Mouse (Mus musculus) heart, postnatal 0 days (tissue): ENCODE results near the gene Mcoln2.

Experiments
- CTCF ChIP-seq: IDR thresholded peaks from 2 replicates; pipeline ENCODE4 v1.5.1; 2016; ENCODE audit warnings: antibody characterized with exemption, control low read depth, low read depth
- EP300 ChIP-seq: IDR thresholded peaks from 2 replicates; pipeline ENCODE4 v1.6.1; 2016; ENCODE audit warnings: antibody characterized with exemption, low read depth

DNA sequence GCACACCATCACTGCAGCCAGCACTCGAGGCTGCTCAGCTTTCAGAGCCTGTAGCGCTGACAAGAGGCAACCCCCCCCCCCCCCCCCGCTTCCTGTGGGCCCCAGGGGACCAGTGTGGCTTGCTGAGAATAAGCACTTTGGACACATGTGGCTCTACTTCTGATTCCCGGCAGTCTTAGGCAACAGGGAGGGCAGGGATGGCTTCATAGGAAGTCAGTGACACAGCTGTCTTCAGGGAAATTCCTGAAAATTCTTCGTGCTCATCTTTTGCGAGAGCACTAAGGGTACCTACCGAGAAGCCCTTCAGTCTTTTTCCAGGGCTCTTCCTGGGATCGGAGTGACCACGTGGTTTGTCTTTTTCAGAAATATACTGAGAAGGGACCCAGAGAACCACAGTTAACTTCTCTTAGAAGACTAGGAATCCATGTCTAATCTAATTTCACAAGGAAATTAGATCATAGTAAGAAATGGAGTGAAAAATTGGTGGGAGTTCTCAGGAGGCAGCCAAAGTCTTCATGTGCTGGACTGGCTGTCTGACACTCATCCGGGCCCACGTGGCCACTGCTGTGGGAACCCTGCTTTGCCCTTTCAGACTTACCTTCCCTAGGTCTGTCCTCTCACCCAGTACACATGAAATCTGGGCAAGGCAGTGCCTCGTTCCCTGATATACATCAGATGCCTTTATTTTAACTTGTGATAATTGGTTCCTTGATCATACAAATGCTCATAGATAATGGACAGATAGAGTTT is 4.4 kb downstream of the Mcoln2 start:
- TF ChIP-seq EP300 (no peak), CTCF (no peak)
